Mouse (Mus musculus) mouse trophoblast stem cell (cell line): ENCODE data around the gene 1700021F07Rik.

Source experiments
- in situ Hi-C, 2 experiments: fragments of 300-500 bp; cut with MseI, MboI; formaldehyde crosslinking; loops; 2 replicates in 1 of 2; 3 replicates in 1 of 2; pipeline ENCODE4 v1.15.1; 2025

1700021F07Rik gene

GRCm38 (mm10) chr2:173522376-173522775, at the start of gene 1700021F07Rik:
1700021F07Rik (plus strand) TSS chr2:173522586.
- in situ Hi-C loops: no loop called here

- in situ Hi-C loops: no loop called here
These were observed 49.2 kb upstream of the 1700021F07Rik start for GRCm38 (mm10) chr2:173473233-173473632.

- in situ Hi-C loops: no loop called here
These were observed 43.3 kb upstream of the 1700021F07Rik start for GRCm38 (mm10) chr2:173479050-173479449.

GRCm38 (mm10) chr2:173484486-173484885, 37.9 kb upstream of the 1700021F07Rik start:
- in situ Hi-C loops: no loop called here

- in situ Hi-C loops: no loop called here
These were observed 22.8 kb upstream of the 1700021F07Rik start for GRCm38 (mm10) chr2:173499612-173500011.

GRCm38 (mm10) chr2:173513977-173514376, 8.4 kb upstream of the 1700021F07Rik start:
- in situ Hi-C loops: no loop called here

- in situ Hi-C loops: no loop called here
These were observed 7.2 kb upstream of the 1700021F07Rik start for GRCm38 (mm10) chr2:173515186-173515585.

GRCm38 (mm10) chr2:173516150-173516855, 6.1 kb upstream of the 1700021F07Rik start:
- in situ Hi-C loops: no loop called here

GRCm38 (mm10) chr2:173528493-173528892, 6.1 kb downstream of the 1700021F07Rik start:
- in situ Hi-C loops: no loop called here

- in situ Hi-C loops: no loop called here
These were observed 10.5 kb downstream of the 1700021F07Rik start for GRCm38 (mm10) chr2:173532711-173533462.

GRCm38 (mm10) chr2:173534581-173534980, 12.2 kb downstream of the 1700021F07Rik start:
- in situ Hi-C loops: no loop called here

- in situ Hi-C loops: no loop called here
These were observed 13.0 kb downstream of the 1700021F07Rik start for GRCm38 (mm10) chr2:173535390-173535789.

GRCm38 (mm10) chr2:173535886-173536285, 13.5 kb downstream of the 1700021F07Rik start:
- in situ Hi-C loops: no loop called here

- in situ Hi-C loops: loop anchor here (10.0 kb wide), 2 partner anchors 85 to 315 kb away; no protein-coding TSS in a partner anchor
These were observed 17.4 kb downstream of the 1700021F07Rik start for GRCm38 (mm10) chr2:173539781-173540180.

- in situ Hi-C loops: loop anchor here (10.0 kb wide), 2 partner anchors 87 to 317 kb away; no protein-coding TSS in a partner anchor
These were observed 19.4 kb downstream of the 1700021F07Rik start for GRCm38 (mm10) chr2:173541748-173542147.

- in situ Hi-C loops: loop anchor here (10.0 kb wide), 2 partner anchors 88 to 318 kb away; no protein-coding TSS in a partner anchor
These were observed 20.3 kb downstream of the 1700021F07Rik start for GRCm38 (mm10) chr2:173542716-173543115.

- in situ Hi-C loops: loop anchor here (10.0 kb wide), 2 partner anchors 91 to 321 kb away; no protein-coding TSS in a partner anchor
These were observed 23.8 kb downstream of the 1700021F07Rik start for GRCm38 (mm10) chr2:173545992-173546703.

GRCm38 (mm10) chr2:173549236-173549635, 26.9 kb downstream of the 1700021F07Rik start:
- in situ Hi-C loops: loop anchor here (10.0 kb wide), 2 partner anchors 94 to 324 kb away; no protein-coding TSS in a partner anchor

- in situ Hi-C loops: loop anchor here (10.0 kb wide), 3 partner anchors 356 to 446 kb away; partner anchors contain the start of gene Ctcfl (in 1 of the 2)
These were observed 28.3 kb downstream of the 1700021F07Rik start for GRCm38 (mm10) chr2:173550681-173551080.

- in situ Hi-C loops: loop anchor here (10.0 kb wide), 3 partner anchors 359 to 449 kb away; partner anchors contain the start of gene Ctcfl (in 1 of the 2)
These were observed 31.5 kb downstream of the 1700021F07Rik start for GRCm38 (mm10) chr2:173553863-173554262.

- in situ Hi-C loops: loop anchor here (10.0 kb wide), 3 partner anchors 364 to 454 kb away; partner anchors contain the start of gene Ctcfl (in 1 of the 2)
These were observed 36.5 kb downstream of the 1700021F07Rik start for GRCm38 (mm10) chr2:173558754-173559396.
